In genomic region chr6:113576044-113576443, GRCm38 (mm10) we compare ENCODE assay signal across 27 mouse cellular contexts. TPM values are rescaled to one million over a fixed set of nuclear protein-coding genes. Genes with fewer than 3 reads are reported as not detected.
DNase-seq lines count a peak whose midpoint lies in the region; ATAC-seq lines count a peak whose summit lies in the region.
"Had no signal": no experiment of that assay in that cellular context is flagged by ENCODE, and none has a peak within 500 bp of the region (broad histone marks: within the 10 kb centered on the region; RNA-seq: fewer than 3 reads in every experiment).

No protein-coding gene starts in this region.

- DNase-seq in frontal cortex, postnatal 25 days (ENCODE audit: low spot score in 2 of 2), result no peak
- peak; percentile 40 for DNase-seq in brain, embryonic 18.5 days (ENCODE audit: low read depth, low spot score)
- DNase-seq in layer of hippocampus, adult 8-10 months (ENCODE audit: low spot score in 2 of 2), result peak; percentile 32 to 51
- DNase-seq in left cerebral cortex, postnatal 25 days (ENCODE audit: low spot score in 2 of 2), result peak; percentile 49 to 94
- no peak for DNase-seq in embryo, embryonic 11 days
- DNase-seq in neural tube, embryonic 10.5 days (ENCODE audit: extremely low spot score, low spot score), result no peak
- DNase-seq: adrenal gland, adult 8-10 months; cerebellum, adult 9-11 months; gastrocnemius, adult 2 months; kidney, adult 9 months; kidney, postnatal 4 days; lung, adult 2 months; retina, postnatal 1 day had no signal

- H3K27ac ChIP-seq in midbrain, embryonic 16.5 days (ENCODE audit: low read length), result no peak overlapping the region
- H3K27ac ChIP-seq: embryonic facial prominence, embryonic 15.5 days; forebrain, embryonic 10.5 days; gastrocnemius, adult 2 months; heart, embryonic 13.5 days; hindbrain, embryonic 14.5 days; intestine, embryonic 15.5 days had no signal

- H3K27me3 ChIP-seq in midbrain, embryonic 16.5 days (ENCODE audit: control insufficient read depth, insufficient read depth, low read depth, low read length), result no peaks in the 10 kb centered on the region
- H3K27me3 ChIP-seq: embryonic facial prominence, embryonic 15.5 days; heart, embryonic 13.5 days; intestine, embryonic 15.5 days; Patski had no signal

- ATAC-seq in frontal cortex, adult (ENCODE audit: low TSS enrichment), result peak; percentile 97
- ATAC-seq in midbrain, embryonic 16.5 days, result no peak
- ATAC-seq: CD4-positive, CD25-positive, alpha-beta regulatory T cell, adult 4 months; intestine, embryonic 15.5 days; Patski had no signal

- H3K4me1 ChIP-seq in midbrain, embryonic 16.5 days (ENCODE audit: control insufficient read depth, insufficient read depth, low read length), result no peaks in the 10 kb centered on the region
- H3K4me1 ChIP-seq: embryonic facial prominence, embryonic 15.5 days; forebrain, embryonic 10.5 days; heart, embryonic 13.5 days; intestine, embryonic 15.5 days had no signal

- no peaks in the 10 kb centered on the region for H3K36me3 ChIP-seq in midbrain, embryonic 16.5 days (ENCODE audit: control insufficient read depth, insufficient read depth, low read length)

- H3K4me3 ChIP-seq in midbrain, embryonic 16.5 days (ENCODE audit: low read depth, low read length), result no peak overlapping the region
- H3K4me3 ChIP-seq: embryonic facial prominence, embryonic 15.5 days; forebrain, embryonic 10.5 days; gastrocnemius, adult 2 months; heart, embryonic 13.5 days; intestine, embryonic 15.5 days had no signal

- no peak overlapping the region for H3K4me2 ChIP-seq in midbrain, embryonic 16.5 days (ENCODE audit: low read length)
- H3K4me2 ChIP-seq: embryonic facial prominence, embryonic 15.5 days; heart, embryonic 13.5 days; hindbrain, embryonic 14.5 days; intestine, embryonic 15.5 days; liver, embryonic 11.5 days had no signal

- H3K9me3 ChIP-seq in midbrain, embryonic 16.5 days (replicated peaks; ENCODE audit: control insufficient read depth, low read length, poor library complexity, severe bottlenecking), result no peaks in the 10 kb centered on the region
- H3K9me3 ChIP-seq: embryonic facial prominence, embryonic 15.5 days; forebrain, embryonic 10.5 days; heart, embryonic 13.5 days; intestine, embryonic 15.5 days had no signal

- WGBS in midbrain, embryonic 16.5 days, result 96% methylated on average over 6 of the region's 6 CpGs

- H3K9ac ChIP-seq in midbrain, embryonic 16.5 days (ENCODE audit: low read depth, low read length), result no peak overlapping the region
- H3K9ac ChIP-seq: embryonic facial prominence, embryonic 15.5 days; heart, embryonic 13.5 days; hindbrain, embryonic 14.5 days; intestine, embryonic 15.5 days had no signal

- intact Hi-C loops in left cerebral cortex, postnatal 25 days (cut with DNase I), result loop anchor here (2.0 kb wide), 1 partner anchor 39 kb away; no protein-coding TSS in a partner anchor

RNA-seq across cellular contexts. Expression of gene Fancd2os, which starts 24.5 kb away (rescaled TPM):
- under 1 TPM in 3 of 4 experiments, not detected in 1; 0.37 to 0.56 (median 0.55) TPM for total RNA-seq in layer of hippocampus, adult 8-10 months (2022)
- total RNA-seq in left cerebral cortex, postnatal 25 days (2021), result under 1 TPM; 0.25 to 0.34 TPM
- not detected in 2 replicates for polyA plus RNA-seq in midbrain, embryonic 16.5 days (2015; fragmentation: Nextera tagmentation; extraction: Ambion mirVana)
- total RNA-seq: gastrocnemius, adult 2 months; granulocyte monocyte progenitor cell, adult 5-6 weeks; heart, postnatal 25 days; megakaryocyte-erythroid progenitor cell, adult 5-6 weeks; midbrain, postnatal 0 days had no signal
- polyA plus RNA-seq: CD4-positive, CD25-positive, alpha-beta regulatory T cell, adult 4 months; embryonic facial prominence, embryonic 15.5 days; forebrain, embryonic 10.5 days; hindbrain, embryonic 14.5 days; intestine, embryonic 15.5 days; lung, adult 2 months; Patski had no signal

RNA-seq across cellular contexts. Expression of gene Brk1, which starts 28.5 kb away (rescaled TPM):
- total RNA-seq in layer of hippocampus, adult 8-10 months (2022), result 100 to 1,000 TPM; 207 to 213 (median 208) TPM
- 100 to 1,000 TPM; 249 to 254 TPM for total RNA-seq in left cerebral cortex, postnatal 25 days (2021)
- polyA plus RNA-seq in midbrain, embryonic 16.5 days (2015; fragmentation: Nextera tagmentation; extraction: Ambion mirVana), result 227 and 250 TPM in 2 replicates

RNA-seq across cellular contexts. Expression of gene Fancd2, which starts 44.6 kb away (rescaled TPM):
- total RNA-seq in layer of hippocampus, adult 8-10 months (2022), result 1 to 10 TPM; 2.0 to 2.5 (median 2.3) TPM
- 1 to 10 TPM; 1.9 to 2.1 TPM for total RNA-seq in left cerebral cortex, postnatal 25 days (2021)
- polyA plus RNA-seq in midbrain, embryonic 16.5 days (2015; fragmentation: Nextera tagmentation; extraction: Ambion mirVana), result 1.4 and 1.8 TPM in 2 replicates

RNA-seq across cellular contexts. Expression of gene Emc3, which starts 44.6 kb away (rescaled TPM):
- total RNA-seq in layer of hippocampus, adult 8-10 months (2022), result 10 to 100 TPM; 62.1 to 75.3 (median 71.4) TPM
- total RNA-seq in left cerebral cortex, postnatal 25 days (2021), result 10 to 100 TPM; 82.5 to 83.2 TPM
- 112 and 116 TPM in 2 replicates for polyA plus RNA-seq in midbrain, embryonic 16.5 days (2015; fragmentation: Nextera tagmentation; extraction: Ambion mirVana)

RNA-seq across cellular contexts. Expression of gene Vhl, which starts 47.7 kb away (rescaled TPM):
- total RNA-seq in layer of hippocampus, adult 8-10 months (2022), result 10 to 100 TPM; 41.0 to 50.5 (median 47.0) TPM
- 10 to 100 TPM; 50.4 to 51.4 TPM for total RNA-seq in left cerebral cortex, postnatal 25 days (2021)
- polyA plus RNA-seq in midbrain, embryonic 16.5 days (2015; fragmentation: Nextera tagmentation; extraction: Ambion mirVana), result 70.1 and 77.8 TPM in 2 replicates

Comparison
In these comparisons a context has a peak if more than half of its experiments do, and no peak if none do; other contexts are left out.
1. DNase-seq: peak in brain, embryonic 18.5 days (single experiment), layer of hippocampus, adult 8-10 months (2 of 2) and left cerebral cortex, postnatal 25 days (2 of 2); none in frontal cortex, postnatal 25 days (0 of 2), embryo, embryonic 11 days (single experiment) and neural tube, embryonic 10.5 days (single experiment).